Mouse (Mus musculus) liver, postnatal 0 days (tissue): Measurements from ENCODE around the gene Rhbg.

ENCODE experiments used
- CTCF ChIP-seq: sonication (generic); IDR thresholded peaks from 2 replicates; pipeline ENCODE4 v1.5.1; 2016; ENCODE audit warnings: antibody characterized with exemption, low read depth
- EP300 ChIP-seq: IDR thresholded peaks from 2 replicates; pipeline ENCODE4 v1.6.1; 2016; ENCODE audit warnings: antibody characterized with exemption, low read depth, mild to moderate bottlenecking

DNA sequence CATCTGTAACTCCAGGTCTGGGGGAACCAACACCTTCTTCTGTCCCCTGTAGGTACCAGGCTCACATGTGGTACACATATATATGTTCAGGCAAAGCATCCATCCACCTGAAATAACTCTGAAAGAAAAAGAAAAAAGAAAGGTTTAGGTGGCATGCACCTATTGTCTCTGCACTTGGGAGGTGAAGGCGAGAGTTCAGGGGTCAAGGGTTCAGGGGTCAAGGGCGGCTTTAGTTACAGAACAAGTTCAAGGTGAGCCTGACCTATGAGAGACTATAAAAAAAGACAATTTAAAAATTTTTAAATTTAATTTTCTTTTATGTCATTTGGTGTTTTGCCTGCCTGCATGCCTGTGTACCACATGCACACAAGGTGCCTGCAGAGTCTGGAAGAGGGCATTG, 25.5 kb upstream of the Rhbg start:
- TF ChIP-seq CTCF (no peak), EP300 (no peak)
